Mouse (Mus musculus) erythroblast, embryonic 14.5 days (primary cell): Measurements from ENCODE around the gene Sox1. TPM values are rescaled to one million over a fixed set of nuclear protein-coding genes. Genes with fewer than 3 reads are reported as not detected.

ENCODE experiments used
- H3K27me3 ChIP-seq: 2 replicates; pipeline ENCODE4 v1.6.1; 2012; ENCODE audit warnings: inconsistent platforms; ENCODE audit not compliant: control insufficient read depth
- H3K36me3 ChIP-seq: 2 replicates; pipeline ENCODE4 v1.6.1; 2012; ENCODE audit warnings: mild to moderate bottlenecking, inconsistent platforms; ENCODE audit not compliant: control insufficient read depth
- H3K4me1 ChIP-seq: 2 replicates; pipeline ENCODE4 v1.6.1; 2012; ENCODE audit warnings: inconsistent platforms; ENCODE audit not compliant: control insufficient read depth
- H3K4me3 ChIP-seq: replicated peaks from 2 replicates; pipeline ENCODE3; 2012; ENCODE audit warnings: moderate library complexity, mild to moderate bottlenecking, inconsistent platforms
- H3K9me3 ChIP-seq: 2 replicates; pipeline ENCODE4 v1.6.1; 2012; ENCODE audit warnings: low read length, inconsistent platforms, mixed read lengths; ENCODE audit not compliant: control insufficient read depth
- GATA1 ChIP-seq: IDR thresholded peaks from 2 replicates; pipeline ENCODE4 v1.6.1; 2012; ENCODE audit warnings: low read length, inconsistent platforms, mixed read lengths
- TAL1 ChIP-seq: IDR thresholded peaks from 3 replicates; pipeline ENCODE4 v1.6.1; 2012; ENCODE audit warnings: low read length, inconsistent platforms, mixed read lengths
- polyA plus RNA-seq: library from polyadenylated mRNA; stranded (reverse); fragments of >175 nt; gene quantifications from 2 replicates; pipeline ENCODE4 v1.2.3, GENCODE M21; 2012

Sox1 gene
- polyA plus RNA-seq, 1 experiment = 0.01 TPM

- Histone ChIP-seq H3K9me3 (no peaks in the 10 kb centered on the region; the same call in 1 of the 2 replicates), H3K4me1 (no peaks in the 10 kb centered on the region), H3K4me3 (no peak overlapping the region), H3K36me3 (no peaks in the 10 kb centered on the region), H3K27me3 (peaks cover 100% of the 10 kb centered on the region)
- TF ChIP-seq TAL1 (no peak), GATA1 (no peak)
Measured at GRCm38 (mm10) chr8:12387901-12388300, 7.2 kb upstream of the Sox1 start.

- Histone ChIP-seq H3K27me3 (peaks cover 100% of the 10 kb centered on the region), H3K36me3 (no peaks in the 10 kb centered on the region), H3K9me3 (no peaks in the 10 kb centered on the region; the same call in 1 of the 2 replicates), H3K4me1 (no peaks in the 10 kb centered on the region), H3K4me3 (no peak overlapping the region)
- TF ChIP-seq GATA1 = no peak
- no peak for TF ChIP-seq TAL1
Measured at GRCm38 (mm10) chr8:12388390-12389115, 6.5 kb upstream of the Sox1 start.

- H3K4me3 ChIP-seq = no peak overlapping the region
- H3K4me1 ChIP-seq = no peaks in the 10 kb centered on the region
- H3K9me3 ChIP-seq = no peaks in the 10 kb centered on the region; the same call in 1 of the 2 replicates
- no peaks in the 10 kb centered on the region for H3K36me3 ChIP-seq
- TF ChIP-seq TAL1 = no peak
- H3K27me3 ChIP-seq = peaks cover 100% of the 10 kb centered on the region
Measured at GRCm38 (mm10) chr8:12389116-12389471, 6.0 kb upstream of the Sox1 start.

- H3K36me3 ChIP-seq = no peaks in the 10 kb centered on the region
- H3K27me3 ChIP-seq = peaks cover 100% of the 10 kb centered on the region
Measured at GRCm38 (mm10) chr8:12389801-12390639, 5.1 kb upstream of the Sox1 start.

GRCm38 (mm10) chr8:12390640-12391365 lies 4.3 kb upstream of the Sox1 start:
- Histone ChIP-seq H3K4me1 (no peaks in the 10 kb centered on the region), H3K27me3 (peaks cover 100% of the 10 kb centered on the region), H3K4me3 (no peak overlapping the region)

More at GRCm38 (mm10) chr8:12389801-12390639, 5.1 kb upstream of the Sox1 start:
- Histone ChIP-seq H3K4me3 (no peak overlapping the region), H3K4me1 (no peaks in the 10 kb centered on the region), H3K9me3 (no peaks in the 10 kb centered on the region; the same call in 1 of the 2 replicates)
- TF ChIP-seq TAL1 = no peak
- no peak for TF ChIP-seq GATA1

GRCm38 (mm10) chr8:12391366-12392250 lies 3.5 kb upstream of the Sox1 start:
- Histone ChIP-seq H3K9me3 (no peaks in the 10 kb centered on the region), H3K36me3 (no peaks in the 10 kb centered on the region), H3K27me3 (peaks cover 100% of the 10 kb centered on the region), H3K4me1 (no peaks in the 10 kb centered on the region), H3K4me3 (no peak overlapping the region)
- no peak for TF ChIP-seq GATA1
- no peak for TF ChIP-seq TAL1

More at GRCm38 (mm10) chr8:12390640-12391365, 4.3 kb upstream of the Sox1 start:
- Histone ChIP-seq H3K9me3 (no peaks in the 10 kb centered on the region), H3K36me3 (no peaks in the 10 kb centered on the region)
- TF ChIP-seq TAL1 (no peak), GATA1 (no peak)

GRCm38 (mm10) chr8:12392801-12393200 lies 2.3 kb upstream of the Sox1 start:
- H3K9me3 ChIP-seq = no peaks in the 10 kb centered on the region
- no peaks in the 10 kb centered on the region for H3K4me1 ChIP-seq
- no peaks in the 10 kb centered on the region for H3K36me3 ChIP-seq
- peaks cover 100% of the 10 kb centered on the region for H3K27me3 ChIP-seq
- H3K4me3 ChIP-seq = no peak overlapping the region
- TF ChIP-seq GATA1 (no peak), TAL1 (no peak)

GRCm38 (mm10) chr8:12394385-12395000 lies 602 bp upstream of the Sox1 start:
- Histone ChIP-seq H3K36me3 (no peaks in the 10 kb centered on the region), H3K9me3 (no peaks in the 10 kb centered on the region), H3K4me3 (no peak overlapping the region), H3K27me3 (peaks cover 100% of the 10 kb centered on the region), H3K4me1 (no peaks in the 10 kb centered on the region)
- TF ChIP-seq GATA1 (no peak), TAL1 (no peak)
